Mouse (Mus musculus) forebrain, embryonic 11.5 days (tissue): ENCODE results near the gene Pdia4. TPM values are rescaled to one million over a fixed set of nuclear protein-coding genes. Genes with fewer than 3 reads are reported as not detected.
"Not testable (repeated sequence)": the region's sequence is repeated elsewhere in the genome, so short reads cannot be mapped to it uniquely, and the experiment has no call there.

ENCODE experiments used
- ATAC-seq: fragments of 200-750 bp; cut with Nextera tagmentation; replicated peaks from 2 replicates; pipeline ENCODE4 v1.8.0; 2017; ENCODE audit warnings: moderate TSS enrichment; ENCODE audit not compliant: low FRiP score
- DNase-seq: peaks from one replicate; pipeline ENCODE4 v3.0.0-alpha.2; 2017; ENCODE audit warnings: low spot score
- H3K27ac ChIP-seq: fragments of 300-500 bp; sonication (generic); 2 replicates; pipeline ENCODE4 v1.5.1; 2014; ENCODE audit warnings: low read depth, low read length
- H3K27me3 ChIP-seq: fragments of 300-500 bp; sonication (generic); 2 replicates; pipeline ENCODE4 v1.6.1; 2014; ENCODE audit warnings: mild to moderate bottlenecking, low read length, mixed read lengths; ENCODE audit not compliant: control insufficient read depth, insufficient read depth
- H3K36me3 ChIP-seq: fragments of 300-500 bp; sonication (generic); 2 replicates; pipeline ENCODE4 v1.6.1; 2014; ENCODE audit warnings: mild to moderate bottlenecking, low read length, moderate library complexity, mixed read lengths; ENCODE audit not compliant: control insufficient read depth, insufficient read depth
- H3K4me1 ChIP-seq: fragments of 300-500 bp; sonication (generic); replicated peaks from 2 replicates; pipeline ENCODE4 v1.6.1; 2014; ENCODE audit warnings: low read length, mixed read lengths; ENCODE audit not compliant: control insufficient read depth, insufficient read depth
- H3K4me2 ChIP-seq: fragments of 300-500 bp; sonication (generic); 2 replicates; pipeline ENCODE4 v1.6.1; 2014; ENCODE audit warnings: low read depth, mild to moderate bottlenecking, low read length, moderate library complexity, mixed read lengths; ENCODE audit not compliant: severe bottlenecking
- H3K4me3 ChIP-seq: fragments of 300-500 bp; sonication (generic); 2 replicates; pipeline ENCODE4 v1.5.1; 2014; ENCODE audit warnings: low read depth, low read length
- H3K9ac ChIP-seq: fragments of 300-500 bp; sonication (generic); 2 replicates; pipeline ENCODE4 v1.6.1; 2014; ENCODE audit warnings: low read length
- H3K9me3 ChIP-seq: fragments of 300-500 bp; sonication (generic); 2 replicates; pipeline ENCODE4 v1.6.1; 2016; ENCODE audit warnings: low read length, mixed read lengths; ENCODE audit not compliant: control insufficient read depth
- WGBS: fragments of 180-500 bp; shearing (Covaris S2); extraction: QIAGEN DNeasy Blood & Tissue Kit; methylation state at CpG from one replicate; pipeline ENCODE4 v1.1.7; 2014; 5-methylcytosine and 5-hydroxymethylcytosine counted together
- polyA plus RNA-seq: library from polyadenylated mRNA; unstranded; fragments of >200 nt; fragmentation: Nextera tagmentation; extraction: Ambion mirVana; gene quantifications from 2 replicates; pipeline ENCODE4 v1.2.1, GENCODE M21; 2014

The Pdia4 gene
- polyA plus RNA-seq, 1 experiment from 2014 or later = 252 TPM

DNA sequence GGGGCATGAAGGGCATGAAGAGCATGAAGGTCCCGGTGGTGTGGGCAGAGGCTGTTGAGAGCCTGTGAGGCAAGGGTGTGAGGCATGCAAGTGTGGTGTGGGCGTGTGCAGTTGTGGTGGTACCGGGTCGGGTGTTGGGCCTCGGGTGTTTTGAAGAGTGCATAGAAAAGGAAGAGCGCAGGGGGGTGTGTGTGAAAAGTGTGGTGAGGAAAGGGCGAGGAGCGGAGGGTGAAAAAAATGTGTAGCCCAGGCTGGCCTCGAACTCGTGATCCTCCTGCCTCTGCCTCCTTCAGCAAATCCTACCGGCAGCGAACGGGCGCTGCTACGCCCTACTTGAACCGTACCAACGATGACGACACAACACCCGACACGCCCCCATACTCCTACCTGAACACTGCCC lies 45.9 kb downstream of the Pdia4 start:
- not testable (repeated sequence) for H3K4me2 ChIP-seq, H3K9ac ChIP-seq, ATAC-seq, H3K4me1 ChIP-seq, H3K27me3 ChIP-seq, H3K4me3 ChIP-seq, H3K27ac ChIP-seq, H3K36me3 ChIP-seq, H3K9me3 ChIP-seq, DNase-seq
- WGBS = 37% methylated on average over 4 of the region's 20 CpGs

DNA sequence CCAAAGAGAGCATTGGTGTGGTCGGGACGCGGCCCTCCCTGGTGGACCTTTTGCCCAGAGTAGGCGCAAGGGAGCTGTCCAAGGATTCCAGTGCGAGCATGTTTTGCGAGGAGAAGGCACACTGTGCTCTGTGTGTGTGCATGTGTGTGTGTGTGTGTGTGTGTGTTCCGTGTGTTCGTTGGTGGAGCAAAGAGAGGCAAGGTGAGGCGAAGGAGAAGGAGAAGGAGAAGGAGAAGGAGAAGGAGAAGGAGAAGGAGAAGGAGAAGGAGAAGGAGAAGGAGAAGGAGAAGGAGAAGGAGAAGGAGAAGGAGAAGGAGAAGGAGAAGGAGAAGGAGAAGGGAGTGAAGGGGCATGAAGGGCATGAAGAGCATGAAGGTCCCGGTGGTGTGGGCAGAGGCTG lies 50.5 kb downstream of the Pdia4 start:
- not testable (repeated sequence) for DNase-seq, H3K27me3 ChIP-seq, H3K4me3 ChIP-seq, H3K27ac ChIP-seq, H3K9ac ChIP-seq, H3K4me1 ChIP-seq, ATAC-seq, H3K9me3 ChIP-seq, H3K36me3 ChIP-seq, H3K4me2 ChIP-seq
- WGBS = 87% methylated on average over 6 of the region's 10 CpGs

DNA sequence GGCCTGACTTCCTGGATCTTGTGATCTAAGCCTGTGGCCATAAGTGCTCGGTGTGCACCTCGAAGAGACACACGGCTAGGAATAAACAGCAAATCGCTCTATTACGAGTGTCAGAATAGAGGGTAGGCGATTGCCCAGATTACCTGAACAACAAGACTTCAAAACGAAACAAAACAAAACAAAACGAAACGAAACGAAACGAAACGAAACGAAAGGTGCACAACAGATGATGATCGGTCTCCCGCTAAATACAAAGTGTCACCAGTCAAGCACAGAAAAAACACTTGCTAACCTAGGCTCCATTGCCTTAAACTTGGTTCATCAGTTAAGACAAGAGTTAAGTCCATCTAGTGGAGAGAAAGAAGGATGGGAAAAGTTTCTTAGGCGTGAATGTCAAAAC lies 53.8 kb downstream of the Pdia4 start:
- H3K4me3 ChIP-seq, H3K4me1 ChIP-seq, DNase-seq, H3K9ac ChIP-seq, H3K27me3 ChIP-seq, ATAC-seq, H3K36me3 ChIP-seq, H3K4me2 ChIP-seq, H3K27ac ChIP-seq, H3K9me3 ChIP-seq: not testable (repeated sequence)
- WGBS = 81% methylated on average over 13 of the region's 16 CpGs

DNA sequence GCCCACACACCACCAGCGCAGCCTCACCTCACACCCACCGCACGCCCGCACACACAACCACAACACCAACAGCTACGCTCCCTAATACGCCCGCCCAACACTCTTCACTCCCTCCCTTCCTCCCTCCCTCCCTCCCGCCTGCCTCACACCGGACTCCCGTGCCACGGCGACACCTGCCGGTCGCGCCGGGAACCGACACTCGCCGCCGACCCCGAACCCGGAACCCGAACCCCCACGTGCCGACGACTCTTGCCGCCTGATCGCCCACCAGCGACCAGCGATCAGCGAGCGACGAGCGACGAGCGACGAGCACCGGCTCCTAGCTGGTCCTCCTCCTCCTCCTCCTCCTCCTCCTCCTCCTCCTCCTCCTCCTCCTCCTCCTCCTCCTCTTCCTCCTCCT lies 55.4 kb downstream of the Pdia4 start:
- not testable (repeated sequence) for H3K4me1 ChIP-seq, ATAC-seq, DNase-seq, H3K27me3 ChIP-seq, H3K9ac ChIP-seq, H3K27ac ChIP-seq, H3K36me3 ChIP-seq, H3K4me3 ChIP-seq, H3K9me3 ChIP-seq
- 0 out of 2 replicates have a peak overlapping the region, but pooled peaks have one; percentile 18 for H3K4me2 ChIP-seq
- 3% methylated on average over 16 of the region's 38 CpGs for WGBS

DNA sequence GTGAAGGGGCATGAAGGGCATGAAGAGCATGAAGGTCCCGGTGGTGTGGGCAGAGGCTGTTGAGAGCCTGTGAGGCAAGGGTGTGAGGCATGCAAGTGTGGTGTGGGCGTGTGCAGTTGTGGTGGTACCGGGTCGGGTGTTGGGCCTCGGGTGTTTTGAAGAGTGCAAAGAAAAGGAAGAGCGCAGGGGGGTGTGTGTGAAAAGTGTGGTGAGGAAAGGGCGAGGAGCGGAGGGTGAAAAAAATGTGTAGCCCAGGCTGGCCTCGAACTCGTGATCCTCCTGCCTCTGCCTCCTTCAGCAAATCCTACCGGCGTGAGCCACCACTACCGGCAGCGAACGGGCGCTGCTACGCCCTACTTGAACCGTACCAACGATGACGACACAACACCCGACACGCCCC lies 55.8 kb downstream of the Pdia4 start:
- not testable (repeated sequence) for DNase-seq, H3K4me1 ChIP-seq, H3K27me3 ChIP-seq, H3K36me3 ChIP-seq, H3K4me2 ChIP-seq, H3K27ac ChIP-seq, H3K9me3 ChIP-seq, ATAC-seq, H3K4me3 ChIP-seq, H3K9ac ChIP-seq
- WGBS = 13% methylated on average over 4 of the region's 22 CpGs

DNA sequence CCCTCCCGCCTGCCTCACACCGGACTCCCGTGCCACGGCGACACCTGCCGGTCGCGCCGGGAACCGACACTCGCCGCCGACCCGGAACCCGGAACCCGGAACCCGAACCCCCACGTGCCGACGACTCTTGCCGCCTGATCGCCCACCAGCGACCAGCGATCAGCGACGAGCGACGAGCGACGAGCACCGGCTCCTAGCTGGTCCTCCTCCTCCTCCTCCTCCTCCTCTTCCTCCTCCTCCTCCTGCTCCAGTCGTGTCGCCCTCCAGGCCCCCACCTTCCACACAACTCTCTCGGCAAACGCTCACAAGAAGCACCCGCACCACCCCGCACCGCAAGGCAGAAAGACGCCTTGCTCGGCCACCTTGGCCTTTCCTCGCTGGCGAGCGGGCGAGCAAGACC lies 60.1 kb downstream of the Pdia4 start:
- not testable (repeated sequence) for H3K27ac ChIP-seq, DNase-seq, H3K4me3 ChIP-seq, H3K9me3 ChIP-seq, H3K4me2 ChIP-seq, H3K36me3 ChIP-seq, H3K27me3 ChIP-seq, H3K9ac ChIP-seq, ATAC-seq, H3K4me1 ChIP-seq
- 2% methylated on average over 9 of the region's 44 CpGs for WGBS

DNA sequence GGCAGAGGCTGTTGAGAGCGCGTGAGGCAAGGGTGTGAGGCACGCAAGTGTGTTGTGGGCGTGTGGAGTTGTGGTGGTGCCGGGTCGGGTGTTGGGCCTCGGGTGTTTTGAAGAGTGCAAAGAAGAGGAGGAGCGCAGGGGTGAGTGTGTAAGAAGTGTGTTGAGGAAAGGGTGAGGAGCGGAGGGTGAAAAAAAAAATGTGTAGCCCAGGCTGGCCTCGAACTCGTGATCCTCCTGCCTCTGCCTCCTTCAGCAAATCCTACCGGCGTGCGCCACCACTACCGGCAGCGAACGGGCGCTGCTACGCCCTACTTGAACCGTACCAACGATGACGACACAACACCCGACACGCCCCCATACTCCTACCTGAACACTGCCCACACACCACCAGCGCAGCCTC lies 64.9 kb downstream of the Pdia4 start:
- H3K4me1 ChIP-seq, DNase-seq, H3K27ac ChIP-seq, H3K36me3 ChIP-seq, H3K9ac ChIP-seq, H3K9me3 ChIP-seq, H3K27me3 ChIP-seq, ATAC-seq: not testable (repeated sequence)
- 0 out of 2 replicates have a peak overlapping the region, but pooled peaks have one; percentile 27 for H3K4me2 ChIP-seq
- WGBS = 13% methylated on average over 8 of the region's 25 CpGs
- H3K4me3 ChIP-seq = 0 out of 2 replicates have a peak overlapping the region, but pooled peaks have one; percentile 16

DNA sequence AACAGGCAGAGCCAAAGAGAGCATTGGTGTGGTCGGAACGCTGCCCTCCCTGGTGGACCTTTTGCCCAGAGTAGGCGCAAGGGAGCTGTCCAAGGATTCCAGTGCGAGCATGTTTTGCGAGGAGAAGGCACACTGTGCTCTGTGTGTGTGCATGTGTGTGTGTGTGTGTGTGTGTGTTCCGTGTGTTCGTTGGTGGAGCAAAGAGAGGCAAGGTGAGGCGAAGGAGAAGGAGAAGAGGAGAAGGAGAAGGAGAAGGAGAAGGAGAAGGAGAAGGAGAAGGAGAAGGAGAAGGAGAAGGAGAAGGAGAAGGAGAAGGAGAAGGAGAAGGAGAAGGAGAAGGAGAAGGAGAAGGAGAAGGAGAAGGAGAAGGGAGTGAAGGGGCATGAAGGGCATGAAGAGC lies 65.3 kb downstream of the Pdia4 start:
- H3K4me1 ChIP-seq, H3K9me3 ChIP-seq, H3K9ac ChIP-seq, ATAC-seq, H3K27ac ChIP-seq, H3K36me3 ChIP-seq, DNase-seq, H3K4me3 ChIP-seq, H3K4me2 ChIP-seq, H3K27me3 ChIP-seq: not testable (repeated sequence)
- 85% methylated on average over 3 of the region's 8 CpGs for WGBS
